Mouse (Mus musculus) stomach, embryonic 15.5 days (tissue): ENCODE data around the gene P2ry10. TPM values are rescaled to one million over a fixed set of nuclear protein-coding genes. Genes with fewer than 3 reads are reported as not detected.

Experiments
- ATAC-seq: fragments of 200-750 bp; cut with Nextera tagmentation; 2 replicates; pipeline ENCODE4 v1.8.0; 2017; ENCODE audit warnings: low read depth, moderate number of reproducible peaks, moderate TSS enrichment; ENCODE audit not compliant: insufficient read depth, low FRiP score
- H3K27ac ChIP-seq: fragments of 300-500 bp; sonication (generic); 2 replicates; pipeline ENCODE4 v1.5.1; 2015; ENCODE audit warnings: mild to moderate bottlenecking, inconsistent platforms
- H3K27me3 ChIP-seq: fragments of 300-500 bp; sonication (generic); replicated peaks from 2 replicates; pipeline ENCODE4 v1.6.1; 2015; ENCODE audit warnings: inconsistent platforms
- H3K36me3 ChIP-seq: fragments of 300-500 bp; sonication (generic); 2 replicates; pipeline ENCODE4 v1.6.1; 2015; ENCODE audit warnings: inconsistent platforms
- H3K4me1 ChIP-seq: fragments of 300-500 bp; sonication (generic); 2 replicates; pipeline ENCODE4 v1.6.1; 2015; ENCODE audit warnings: inconsistent platforms
- H3K4me2 ChIP-seq: fragments of 300-500 bp; sonication (generic); 2 replicates; pipeline ENCODE4 v1.6.1; 2015; ENCODE audit warnings: mild to moderate bottlenecking, inconsistent platforms
- H3K4me3 ChIP-seq: fragments of 300-500 bp; sonication (generic); replicated peaks from 2 replicates; pipeline ENCODE4 v1.5.1; 2015; ENCODE audit warnings: inconsistent platforms
- H3K9ac ChIP-seq: fragments of 300-500 bp; sonication (generic); 2 replicates; pipeline ENCODE4 v1.6.1; 2015; ENCODE audit warnings: inconsistent platforms
- H3K9me3 ChIP-seq: fragments of 300-500 bp; sonication (generic); 2 replicates; pipeline ENCODE4 v1.6.1; 2016; ENCODE audit warnings: inconsistent platforms
- WGBS: fragments of 180-500 bp; shearing (Covaris S2); methylation state at CpG from one replicate; pipeline ENCODE4 v1.1.7; 2015; 5-methylcytosine and 5-hydroxymethylcytosine counted together
- polyA plus RNA-seq: library from polyadenylated mRNA; unstranded; fragments of >200 nt; fragmentation: Nextera tagmentation; extraction: Ambion mirVana; gene quantifications from 2 replicates; pipeline ENCODE4 v1.2.1, GENCODE M21; 2015

P2ry10 gene
- polyA plus RNA-seq, 1 experiment from 2014 or later = 0.12 TPM

GRCm38 (mm10) chrX:107148681-107149080, 60.4 kb downstream of the P2ry10 start, which contains the start of gene P2ry10b:
Gene P2ry10b (plus strand): TSS chrX:107148927.
- Histone ChIP-seq H3K9ac (no peak within 1 kb of the TSS), H3K4me2 (no peak within 1 kb of the TSS; the same call in 1 of the 2 replicates), H3K9me3 (no peaks in the 10 kb centered on the region), H3K4me3 (no peak within 1 kb of the TSS), H3K36me3 (no peaks in the 10 kb centered on the region), H3K27ac (peak within 1 kb of the TSS; percentile 69), H3K27me3 (no peaks in the 10 kb centered on the region), H3K4me1 (no peaks in the 10 kb centered on the region)
- no peak for ATAC-seq
- 77% methylated on average over 3 of the region's 3 CpGs for WGBS

GRCm38 (mm10) chrX:107149391-107149993, 61.2 kb downstream of the P2ry10 start:
- Histone ChIP-seq H3K27me3 (no peaks in the 10 kb centered on the region), H3K9me3 (no peaks in the 10 kb centered on the region), H3K4me3 (no peak overlapping the region), H3K4me2 (no peak overlapping the region; the same call in 1 of the 2 replicates), H3K4me1 (no peaks in the 10 kb centered on the region), H3K36me3 (no peaks in the 10 kb centered on the region), H3K27ac (peak overlapping the region; percentile 69), H3K9ac (no peak overlapping the region)
- WGBS = 38% methylated on average over 4 of the region's 4 CpGs
- ATAC-seq = no peak

- no peaks in the 10 kb centered on the region for H3K27me3 ChIP-seq
- ATAC-seq = no peak
- H3K4me2 ChIP-seq = no peak overlapping the region; the same call in 1 of the 2 replicates
- 38% methylated on average over 5 of the region's 5 CpGs for WGBS
- no peaks in the 10 kb centered on the region for H3K4me1 ChIP-seq
- H3K9ac ChIP-seq = no peak overlapping the region
- H3K27ac ChIP-seq = peak overlapping the region; percentile 69
- no peaks in the 10 kb centered on the region for H3K36me3 ChIP-seq
- H3K9me3 ChIP-seq = no peaks in the 10 kb centered on the region
- H3K4me3 ChIP-seq = no peak overlapping the region
Observed at GRCm38 (mm10) chrX:107150027-107150426, 61.7 kb downstream of the P2ry10 start.

GRCm38 (mm10) chrX:107150752-107151515, 62.6 kb downstream of the P2ry10 start:
- H3K4me2 ChIP-seq = no peak overlapping the region

More at GRCm38 (mm10) chrX:107150752-107151515, 62.6 kb downstream of the P2ry10 start:
- H3K36me3 ChIP-seq = no peaks in the 10 kb centered on the region
- H3K4me1 ChIP-seq = no peaks in the 10 kb centered on the region
- H3K27ac ChIP-seq = peak overlapping the region; percentile 52
- H3K9ac ChIP-seq = no peak overlapping the region
- peak; percentile 31; the same call in 1 of the 2 replicates for ATAC-seq
- H3K4me3 ChIP-seq = no peak overlapping the region
- no peaks in the 10 kb centered on the region for H3K27me3 ChIP-seq
- 45% methylated on average over 4 of the region's 4 CpGs for WGBS
- no peaks in the 10 kb centered on the region for H3K9me3 ChIP-seq

Other genes starting within 250 kb of the P2ry10 start
- 35.5 and 40.4 TPM in 2 replicates for gene Rtl3, start 247.8 kb upstream of the P2ry10 start, polyA plus RNA-seq
- 16.2 and 17.4 TPM in 2 replicates for gene Lpar4, start 167.9 kb upstream of the P2ry10 start, polyA plus RNA-seq
- gene P2ry10b, start 60.4 kb downstream of the P2ry10 start, polyA plus RNA-seq = 0.76 and 1.3 TPM in 2 replicates
- gene Gpr174, start 167.4 kb downstream of the P2ry10 start, polyA plus RNA-seq = 0.10 and 0.42 TPM in 2 replicates